Mouse (Mus musculus) left cerebral cortex, postnatal 10 days (tissue): ENCODE measurements around the gene Eya2. TPM values are rescaled to one million over a fixed set of nuclear protein-coding genes. Genes with fewer than 3 reads are reported as not detected.
"Not testable (repeated sequence)": the region's sequence is repeated elsewhere in the genome, so short reads cannot be mapped to it uniquely, and the experiment has no call there.

Experiments used
- DNase-seq, 2 experiments: peaks; one replicate each; pipeline ENCODE4 v3.0.0; 2021 to 2022; ENCODE audit warnings: low spot score in 2 of 2, mixed read lengths in 1 of 2; ENCODE audit errors: extremely low spot score in 1 of 2
- intact Hi-C: fragments of 180-260 bp; cut with DNase I; formaldehyde crosslinking; loops from one replicate; pipeline ENCODE4 v1.15.1; 2025
- total RNA-seq, 2 experiments: library from RNA; stranded (reverse); gene quantifications; 2 replicates each; pipeline ENCODE4 v1.2.3; 2021

Eya2 gene
- total RNA-seq, 2 experiments from 2014 or later, result 5.4 to 6.8 TPM

GRCm38 (mm10) chr2:165791657-165792056, 196.8 kb downstream of the Eya2 start:
- intact Hi-C loops, result no loop called here
- DNase-seq, result peak in 1 of 2 experiments; percentile 64

GRCm38 (mm10) chr2:165792431-165793282, 197.8 kb downstream of the Eya2 start:
- DNase-seq, result no peak

DNA sequence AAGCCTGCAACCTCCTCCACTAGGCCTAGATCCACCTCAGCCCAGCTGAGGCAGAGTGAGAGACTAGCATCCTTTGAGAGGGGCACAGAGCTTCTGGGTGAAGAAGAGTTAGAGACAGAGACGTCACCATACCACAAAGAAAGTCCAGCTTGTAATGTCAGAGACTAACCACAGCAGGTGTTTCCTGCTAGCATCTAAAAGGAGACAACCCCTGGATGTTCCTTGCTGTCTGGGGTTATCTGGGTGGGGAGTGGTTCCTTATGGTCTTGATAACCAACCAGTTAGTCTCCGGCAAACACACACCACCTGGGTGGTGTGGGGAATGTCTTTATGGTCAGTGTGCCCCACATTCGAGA, 198.4 kb downstream of the Eya2 start:
- no peak for DNase-seq
- intact Hi-C loops, result no loop called here

More at GRCm38 (mm10) chr2:165792431-165793282, 197.8 kb downstream of the Eya2 start:
- intact Hi-C loops, result no loop called here

DNA sequence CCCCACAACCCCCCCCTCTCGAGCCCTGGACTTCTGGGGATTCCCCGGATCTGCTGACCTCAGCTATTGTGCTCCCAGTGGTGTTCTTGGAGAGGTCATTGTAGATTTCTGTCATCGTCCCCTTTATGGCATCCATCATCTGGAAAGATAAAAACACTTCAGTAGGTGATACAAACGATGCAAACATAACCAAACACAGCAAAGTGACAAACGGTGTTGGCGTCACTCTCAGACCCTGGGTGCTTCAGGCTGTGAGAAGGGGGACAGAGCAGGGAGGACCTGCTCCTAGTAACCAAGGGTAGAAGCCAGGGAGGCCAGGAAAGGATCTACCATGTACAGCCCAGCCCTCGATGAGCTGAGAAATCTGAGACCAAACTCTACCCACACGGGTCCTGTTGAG, 203.0 kb downstream of the Eya2 start:
- DNase-seq, result no peak
- intact Hi-C loops, result no loop called here

DNA sequence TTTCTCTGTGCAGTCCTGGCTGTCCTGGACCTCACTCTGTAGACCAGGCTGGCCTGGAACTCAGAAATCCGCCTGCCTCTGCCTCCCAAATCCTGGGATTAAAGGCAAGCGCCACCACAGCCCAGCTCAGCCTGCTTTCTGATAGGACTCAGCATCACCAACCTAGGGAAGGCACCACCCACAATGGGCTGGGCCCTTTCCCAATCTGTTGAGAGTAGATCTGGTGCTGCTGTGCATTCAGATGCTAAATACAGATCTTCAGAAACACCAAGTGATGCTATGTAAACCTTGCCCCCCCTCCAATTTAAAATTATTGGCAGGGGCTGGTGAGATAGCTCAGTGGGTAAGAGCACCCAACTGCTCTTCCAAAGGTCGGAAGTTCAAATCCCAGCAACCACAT, 205.3 kb downstream of the Eya2 start:
- DNase-seq, intact Hi-C loops: not testable (repeated sequence)

GRCm38 (mm10) chr2:165808179-165808975, 213.5 kb downstream of the Eya2 start:
- DNase-seq, result no peak
- intact Hi-C loops, result no loop called here

GRCm38 (mm10) chr2:165809091-165809490, 214.3 kb downstream of the Eya2 start:
- DNase-seq, result no peak
- intact Hi-C loops, result no loop called here

- no peak for DNase-seq
- intact Hi-C loops, result no loop called here
Measured at GRCm38 (mm10) chr2:165809901-165810477, 215.2 kb downstream of the Eya2 start.

DNA sequence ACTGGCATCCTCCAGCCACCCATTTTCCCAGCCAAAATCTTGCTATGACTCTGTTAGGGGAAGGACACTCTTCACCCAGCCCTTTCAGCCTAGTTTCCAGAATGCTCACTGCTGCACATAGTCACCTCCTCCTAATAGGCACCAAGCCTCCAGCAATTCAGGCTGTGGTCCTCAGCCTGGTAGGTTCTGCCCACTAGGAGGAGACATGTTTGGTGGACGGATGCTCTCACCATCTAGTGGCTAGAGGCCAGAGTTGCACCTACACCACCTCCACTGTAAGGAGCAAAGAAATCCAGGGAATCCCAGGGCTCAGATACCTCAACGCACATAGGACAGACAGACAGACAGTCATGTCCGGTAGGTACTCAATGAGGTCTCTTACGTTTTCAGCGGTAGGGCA, 216.7 kb downstream of the Eya2 start:
- intact Hi-C loops, result no loop called here
- peak; percentile 50 to 79 for DNase-seq

DNA sequence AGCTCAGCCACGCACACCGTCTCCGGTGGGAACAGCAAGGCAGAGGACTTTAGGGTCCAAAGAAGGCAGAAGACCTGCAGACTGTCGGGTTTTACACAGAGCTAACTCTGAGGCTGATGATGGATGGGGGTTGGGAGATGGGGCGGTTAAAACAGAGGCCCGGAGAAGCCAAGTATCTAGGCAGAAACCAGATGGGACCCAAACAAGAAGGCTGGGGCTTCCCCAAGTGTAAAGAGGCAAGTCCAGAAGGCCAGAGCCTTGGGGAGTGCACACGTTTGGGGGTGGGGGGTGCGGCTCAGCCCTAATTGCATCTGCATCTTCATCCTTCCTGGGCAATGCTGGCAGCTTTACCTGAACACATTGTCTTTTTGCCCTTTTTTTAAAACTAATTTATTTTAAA, 218.1 kb downstream of the Eya2 start:
- DNase-seq, result no peak
- intact Hi-C loops, result no loop called here

GRCm38 (mm10) chr2:165815103-165815880, 220.5 kb downstream of the Eya2 start:
- DNase-seq, result no peak
- intact Hi-C loops, result loop anchor here (5.0 kb wide), 1 partner anchor 232 kb away; no protein-coding TSS in a partner anchor

- DNase-seq, result peak in 1 of 2 experiments; percentile 45
- intact Hi-C loops, result loop anchor here (5.0 kb wide), 1 partner anchor 230 kb away; no protein-coding TSS in a partner anchor
Measured at GRCm38 (mm10) chr2:165817437-165817836, 222.6 kb downstream of the Eya2 start.

DNA sequence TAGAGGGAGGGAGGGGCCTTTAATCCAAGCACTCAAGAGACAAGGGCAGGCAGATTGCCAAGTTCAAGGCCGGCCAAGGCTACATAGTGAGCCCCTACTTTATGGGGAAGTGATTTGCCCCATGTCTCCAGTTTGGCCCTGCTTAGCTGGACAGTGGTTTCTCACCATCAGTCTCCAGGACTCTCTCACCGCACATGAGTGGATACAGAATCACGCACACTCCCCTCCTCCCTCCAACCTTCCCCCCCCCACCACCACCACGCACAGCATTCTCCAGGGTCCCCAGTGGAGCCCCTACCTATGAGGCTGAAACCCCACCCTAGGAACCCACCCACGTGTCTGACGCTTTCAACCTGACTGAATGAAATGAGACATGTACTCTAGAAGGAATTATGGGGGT, 223.7 kb downstream of the Eya2 start:
- DNase-seq, result no peak
- intact Hi-C loops, result loop anchor here (2.0 to 5.0 kb wide), 2 partner anchors 96 to 229 kb away; no protein-coding TSS in a partner anchor

DNA sequence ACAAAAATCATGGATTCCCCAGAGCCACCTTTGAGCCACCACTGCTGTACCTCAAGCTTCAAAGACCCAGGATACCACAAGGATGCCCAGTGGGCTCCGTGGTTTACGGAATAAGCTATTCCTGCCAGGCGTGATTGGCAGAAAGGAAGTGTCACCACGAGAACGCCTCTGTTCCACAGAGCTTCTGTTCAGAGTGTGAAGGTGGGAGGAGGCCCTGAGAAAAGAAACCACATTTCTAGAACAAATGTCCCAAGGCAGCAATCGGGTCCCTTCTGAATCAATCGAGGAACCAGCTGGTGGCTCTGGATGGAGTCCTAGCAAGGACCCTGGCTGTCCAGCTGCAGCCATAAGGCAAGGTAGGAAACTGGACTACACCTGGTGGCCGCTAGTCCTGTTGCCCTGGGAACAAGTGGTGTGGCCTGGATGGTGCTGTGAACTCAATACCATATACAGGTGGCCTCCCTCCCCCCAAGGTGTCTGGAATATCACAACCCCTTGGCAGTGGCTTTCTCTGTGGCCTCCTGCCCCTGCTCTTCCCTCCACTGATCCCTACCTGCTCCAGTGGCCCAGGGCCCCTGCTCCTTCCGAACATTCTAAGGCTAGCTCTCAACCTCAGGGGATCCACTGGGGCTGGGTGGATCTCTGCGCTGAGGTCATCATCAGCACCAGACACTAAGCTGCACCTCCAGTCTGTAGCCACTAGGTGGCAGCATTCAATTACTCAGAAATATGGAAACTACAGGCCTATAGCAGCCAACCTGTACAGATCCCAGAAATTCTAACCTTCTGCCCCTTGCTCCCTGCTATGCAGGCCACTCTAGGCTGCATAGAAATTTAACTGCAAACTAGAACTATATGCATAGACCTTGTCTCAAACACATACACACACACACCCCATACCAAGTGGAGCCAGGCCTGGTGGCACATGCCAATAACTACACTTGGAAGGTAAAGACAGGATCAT, 224.4 kb downstream of the Eya2 start:
- intact Hi-C loops, result loop anchor here (2.0 to 5.0 kb wide), 2 partner anchors 96 to 228 kb away; no protein-coding TSS in a partner anchor

GRCm38 (mm10) chr2:165820073-165820472, 225.2 kb downstream of the Eya2 start:
- DNase-seq, result no peak
- intact Hi-C loops, result loop anchor here (5.0 kb wide), 1 partner anchor 67 kb away; no protein-coding TSS in a partner anchor

More for the DNA sequence above, 224.4 kb downstream of the Eya2 start:
- peak; percentile 61 to 76 for DNase-seq

- intact Hi-C loops, result loop anchor here (5.0 kb wide), 1 partner anchor 67 kb away; no protein-coding TSS in a partner anchor
Measured at GRCm38 (mm10) chr2:165820504-165821095, 225.8 kb downstream of the Eya2 start.

More at GRCm38 (mm10) chr2:165820504-165821095, 225.8 kb downstream of the Eya2 start:
- DNase-seq, result no peak
